Comparison of ENCODE assay signal across 17 mouse cellular contexts in the genomic region with DNA sequence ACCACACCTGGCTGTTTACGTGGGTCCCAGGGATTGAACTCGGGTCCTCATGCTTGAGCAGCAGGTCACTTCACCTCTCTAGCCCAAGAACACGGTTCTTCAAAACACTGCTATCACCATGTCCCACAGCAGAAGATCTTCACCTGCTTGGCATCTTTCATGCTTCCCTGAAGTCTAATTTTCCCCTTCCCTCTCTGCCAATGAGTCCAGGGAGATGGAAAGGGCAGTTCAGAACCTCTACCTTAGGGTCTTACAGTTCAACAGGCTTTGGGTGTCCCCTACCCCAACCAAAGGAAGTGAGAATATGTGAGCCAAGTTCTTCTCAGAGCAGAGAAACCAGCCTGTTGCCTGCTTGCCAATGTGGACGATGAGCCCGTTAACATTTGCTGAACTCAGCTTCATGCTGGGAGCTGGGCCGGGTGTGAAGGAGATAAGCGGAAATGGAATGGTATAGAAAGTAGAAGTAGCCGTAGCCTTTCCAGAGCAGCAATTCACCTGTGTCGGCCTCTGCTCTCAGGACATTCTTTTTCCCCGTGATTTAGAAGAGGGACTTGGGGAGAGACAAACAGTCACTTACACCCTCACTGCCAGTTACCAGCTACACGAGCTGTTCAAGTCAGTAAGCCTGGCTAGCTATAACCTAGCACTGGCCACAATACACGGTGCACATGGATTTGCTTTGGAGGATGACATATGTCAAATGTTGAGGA. TPM values are rescaled to one million over a fixed set of nuclear protein-coding genes. Genes with fewer than 3 reads are reported as not detected.
DNase-seq lines count a peak whose midpoint lies in the region; ATAC-seq and TF ChIP-seq lines count a peak whose summit lies in the region.
"Had no signal": no experiment of that assay in that cellular context is flagged by ENCODE, and none has a peak within 500 bp of the region (broad histone marks: within the 10 kb centered on the region; RNA-seq: fewer than 3 reads in every experiment).

No protein-coding gene starts in this region.

- no peak overlapping the region for H3K4me3 ChIP-seq in layer of hippocampus, adult 2 months
- H3K4me3 ChIP-seq: embryonic facial prominence, embryonic 13.5 days; heart, embryonic 13.5 days; limb, embryonic 12.5 days; neural tube, embryonic 12.5 days had no signal

- H3K27ac ChIP-seq in layer of hippocampus, adult 2 months = peak overlapping the region; percentile 86
- H3K27ac ChIP-seq: embryonic facial prominence, embryonic 13.5 days; heart, embryonic 13.5 days; limb, embryonic 12.5 days; liver, embryonic 14.5 days; neural tube, embryonic 12.5 days had no signal

- ATAC-seq in cerebellum, adult (ENCODE audit: insufficient number of reproducible peaks, low FRiP score, low TSS enrichment) = no peak
- ATAC-seq: intestine, postnatal 0 days had no signal

- peak; percentile 62 for DNase-seq in cerebellum, adult 9-11 months
- no peak for DNase-seq in layer of hippocampus, adult 2 months (ENCODE audit: low spot score in 2 of 2)
- DNase-seq in layer of hippocampus, adult 8-10 months (ENCODE audit: low spot score in 2 of 2) = no peak
- peak; percentile 67 to 69 for DNase-seq in cerebellum, postnatal 25 days
- DNase-seq in induced T-regulatory cell, adult 2 months (ENCODE audit: low read depth) = peak; percentile 39
- DNase-seq in liver = no peak
- no peak for DNase-seq in right cerebral cortex, adult 18-20 months
- DNase-seq: adrenal gland, postnatal 10 days; heart, postnatal 36 days; lung, postnatal 4 days had no signal

- no peak for TF ChIP-seq CTCF in layer of hippocampus, adult 2 months (conservative IDR thresholded peaks at IDR 0.05)

RNA-seq across cellular contexts. Expression of gene Cd6, which starts 21.2 kb away (rescaled TPM):
- total RNA-seq in layer of hippocampus, adult 2 months (2021) = under 1 TPM in 1 of 2 experiments, not detected in 1; 0.32 TPM
- under 1 TPM in 3 of 4 experiments, not detected in 1; 0.16 to 0.20 (median 0.18) TPM for total RNA-seq in layer of hippocampus, adult 8-10 months (2022)

RNA-seq across cellular contexts. Expression of gene Slc15a3, which starts 30.8 kb away (rescaled TPM):
- 1 to 10 TPM; 1.3 TPM for total RNA-seq in layer of hippocampus, adult 2 months (2021)
- total RNA-seq in layer of hippocampus, adult 8-10 months (2022) = 10 to 100 TPM in 2 of 4 experiments, 1 to 10 TPM in 2; 1.1 to 19.4 (median 6.8) TPM

Comparison
In these comparisons a context has a peak if more than half of its experiments do, and no peak if none do; other contexts are left out.
1. DNase-seq: peak in cerebellum, adult 9-11 months (single experiment), cerebellum, postnatal 25 days (2 of 2) and induced T-regulatory cell, adult 2 months (single experiment); none in layer of hippocampus, adult 2 months (0 of 2), layer of hippocampus, adult 8-10 months (0 of 2), liver (single experiment) and right cerebral cortex, adult 18-20 months (single experiment).